Mouse (Mus musculus) mesoderm, embryonic 11.5 days (tissue): ENCODE results near the gene Carns1.

Source experiments
- DNase-seq: peaks from one replicate; pipeline ENCODE4 v3.0.0-alpha.2; 2012; ENCODE audit warnings: low read depth, low spot score

The Carns1 gene

DNA sequence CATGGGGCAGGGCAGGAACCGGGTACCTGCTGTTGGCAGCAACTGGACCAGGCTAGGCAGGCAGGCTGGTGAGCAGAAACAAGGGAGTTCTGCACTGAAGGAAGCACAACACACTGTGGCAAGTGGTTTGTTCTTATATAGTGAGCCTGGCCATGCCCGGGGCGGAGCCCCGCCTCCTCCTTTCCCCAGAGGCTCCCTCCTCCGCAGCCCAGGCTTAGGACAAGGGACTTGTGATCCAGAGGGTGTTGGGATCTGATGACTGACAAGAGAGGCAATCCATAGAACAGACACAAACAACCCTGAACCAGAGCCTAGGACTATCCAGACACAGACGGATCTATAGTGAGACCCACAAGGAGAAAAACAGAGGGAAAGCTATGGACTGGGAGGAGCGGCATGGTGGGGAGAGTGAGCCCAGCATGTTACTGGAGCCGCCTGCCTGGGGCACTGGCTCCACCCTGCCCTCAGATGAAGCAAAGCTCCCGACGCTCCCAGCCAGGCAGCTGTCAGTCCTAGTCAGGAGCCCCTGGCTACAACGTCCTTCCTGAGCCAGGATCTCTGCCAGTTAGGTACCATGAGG, at the start of gene Carns1:
TSS of gene Carns1 (minus strand) at position 112 of the 580 bp plus-strand sequence.
- DNase-seq, result peak; percentile 31

GRCm38 (mm10) chr19:4222165-4222564, 46.9 kb upstream of the Carns1 start:
- no peak for DNase-seq

- DNase-seq, result no peak
Observed at GRCm38 (mm10) chr19:4220957-4221743, 45.9 kb upstream of the Carns1 start.

DNA sequence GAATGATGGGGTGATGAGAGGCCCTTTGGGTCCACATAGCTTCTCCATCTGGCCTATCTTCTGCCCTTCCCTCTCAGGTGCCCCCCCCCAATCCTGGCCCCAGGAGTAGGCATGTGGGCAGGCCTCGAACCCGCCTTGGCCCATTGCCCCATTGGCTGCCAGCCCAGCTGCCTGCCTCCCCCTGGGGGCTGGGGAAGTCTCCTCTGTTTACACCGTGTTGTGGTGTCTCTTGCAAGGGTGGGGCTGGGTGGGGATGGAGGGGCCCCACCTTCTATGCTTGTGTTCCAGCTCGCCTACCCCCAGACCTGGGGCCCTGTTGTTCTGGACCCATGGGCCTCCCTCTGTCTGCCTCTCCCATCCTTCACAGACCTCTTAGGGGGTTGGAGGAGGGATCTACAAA, 45.1 kb upstream of the Carns1 start:
- no peak for DNase-seq

DNA sequence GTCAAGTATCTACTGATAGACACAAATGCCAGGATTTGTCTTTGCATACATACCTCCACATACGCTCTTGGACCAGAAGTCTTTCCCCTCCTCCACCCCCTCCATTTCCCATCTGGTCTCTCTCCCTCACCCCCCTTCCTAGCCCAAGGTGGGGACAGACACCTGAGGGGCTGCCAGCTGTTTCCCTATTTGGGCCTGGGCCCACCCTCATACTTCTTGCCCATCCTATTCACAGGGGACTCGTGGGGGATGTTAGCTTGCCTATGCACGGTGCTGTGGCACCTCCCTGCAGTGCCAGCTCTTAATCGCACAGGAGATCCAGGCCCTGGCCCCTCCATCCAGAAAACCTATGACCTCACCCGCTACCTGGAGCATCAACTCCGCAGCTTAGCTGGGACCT, 44.7 kb upstream of the Carns1 start:
- DNase-seq, result no peak

- DNase-seq, result no peak
Observed at GRCm38 (mm10) chr19:4218784-4219183, 43.5 kb upstream of the Carns1 start.

DNA sequence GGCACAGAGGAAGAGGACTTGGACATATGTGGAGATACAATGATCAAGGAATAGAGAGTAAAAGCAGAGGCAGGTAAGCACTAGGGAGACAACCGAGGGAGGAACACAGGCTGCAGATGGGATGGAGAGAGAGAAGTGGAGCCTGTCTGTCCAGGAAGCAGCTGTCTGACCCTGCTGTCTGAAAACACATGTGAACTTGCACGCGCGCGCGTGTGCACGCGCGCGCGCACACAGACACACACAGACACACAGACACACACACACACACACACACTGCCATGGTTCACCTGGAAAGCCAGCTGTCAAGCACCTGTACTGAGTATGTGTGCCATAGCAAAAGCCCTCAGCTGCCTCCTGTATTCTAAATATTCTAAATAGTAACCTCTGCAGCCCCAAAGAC, 43.0 kb upstream of the Carns1 start:
- DNase-seq, result no peak

DNA sequence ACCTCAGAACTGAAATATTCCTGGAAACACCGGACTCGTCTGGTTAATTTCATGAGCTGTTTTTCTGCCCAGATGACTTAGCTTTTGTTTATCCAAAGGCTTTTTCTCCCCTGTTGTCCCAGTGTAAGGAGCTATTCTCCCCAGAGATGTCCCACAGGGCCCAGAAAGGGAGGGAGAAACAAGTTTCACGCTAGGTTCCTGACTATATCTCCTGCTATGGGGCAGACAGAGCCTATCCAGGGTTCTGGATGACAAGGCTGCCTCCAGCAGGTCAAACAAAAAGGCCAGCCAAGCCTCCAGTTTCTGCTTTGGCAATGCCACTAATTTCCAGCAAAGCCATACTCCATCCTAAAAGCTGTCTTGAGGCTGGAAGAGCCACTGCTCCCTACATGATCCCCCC, 42.6 kb upstream of the Carns1 start:
- DNase-seq, result no peak

GRCm38 (mm10) chr19:4217140-4217539, 41.9 kb upstream of the Carns1 start:
- no peak for DNase-seq

DNA sequence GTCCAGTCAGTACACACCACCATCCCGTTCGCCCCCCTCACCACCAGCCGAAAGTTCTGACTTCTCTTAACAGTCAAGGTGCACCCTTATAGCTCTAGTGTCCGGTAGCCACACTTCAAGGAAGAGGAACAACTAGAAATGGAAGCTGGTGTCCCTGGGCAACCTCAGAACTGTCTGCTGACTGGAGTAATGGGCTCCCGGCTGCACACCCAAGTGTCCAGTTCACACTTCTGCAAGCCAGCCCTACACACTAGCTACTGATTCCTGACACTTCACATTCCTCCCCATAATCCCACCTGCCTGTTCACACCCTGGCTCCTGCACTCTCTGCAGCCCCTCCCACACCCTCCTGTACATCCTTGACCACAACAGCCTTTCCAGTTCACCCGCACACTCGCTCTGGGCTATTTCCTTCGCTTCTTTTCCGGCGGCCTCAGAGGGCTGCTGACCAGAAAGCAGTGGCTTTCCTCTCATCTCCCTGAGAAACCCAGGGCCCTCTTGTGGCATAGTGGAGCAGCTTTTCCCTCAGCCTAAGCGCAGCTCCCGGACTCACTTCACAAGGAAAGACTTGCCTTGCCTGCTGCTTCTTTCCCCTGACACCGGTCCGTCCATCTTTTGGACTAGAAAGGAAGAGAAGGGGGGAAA, 40.9 kb upstream of the Carns1 start:
- peak; percentile 57 for DNase-seq

DNA sequence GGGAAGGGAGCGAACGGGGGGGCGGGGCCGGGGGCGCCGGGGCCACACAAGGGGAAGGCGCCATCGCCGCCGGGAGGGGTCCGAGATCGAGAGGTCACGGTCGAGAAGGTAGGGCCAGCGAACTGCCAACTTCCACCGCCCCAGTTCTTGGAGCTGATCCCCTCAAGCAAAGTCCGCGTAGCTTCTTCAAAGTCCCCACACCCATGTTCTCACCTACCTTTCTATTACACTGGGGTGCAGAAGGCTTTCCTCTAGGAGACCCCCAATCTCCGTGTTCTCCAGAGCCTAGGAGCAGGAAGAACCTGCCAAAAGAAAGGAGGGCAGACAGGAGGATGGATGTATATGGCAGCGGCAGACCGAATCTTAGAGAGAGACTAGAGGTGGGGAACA, 40.2 kb upstream of the Carns1 start:
- no peak for DNase-seq

DNA sequence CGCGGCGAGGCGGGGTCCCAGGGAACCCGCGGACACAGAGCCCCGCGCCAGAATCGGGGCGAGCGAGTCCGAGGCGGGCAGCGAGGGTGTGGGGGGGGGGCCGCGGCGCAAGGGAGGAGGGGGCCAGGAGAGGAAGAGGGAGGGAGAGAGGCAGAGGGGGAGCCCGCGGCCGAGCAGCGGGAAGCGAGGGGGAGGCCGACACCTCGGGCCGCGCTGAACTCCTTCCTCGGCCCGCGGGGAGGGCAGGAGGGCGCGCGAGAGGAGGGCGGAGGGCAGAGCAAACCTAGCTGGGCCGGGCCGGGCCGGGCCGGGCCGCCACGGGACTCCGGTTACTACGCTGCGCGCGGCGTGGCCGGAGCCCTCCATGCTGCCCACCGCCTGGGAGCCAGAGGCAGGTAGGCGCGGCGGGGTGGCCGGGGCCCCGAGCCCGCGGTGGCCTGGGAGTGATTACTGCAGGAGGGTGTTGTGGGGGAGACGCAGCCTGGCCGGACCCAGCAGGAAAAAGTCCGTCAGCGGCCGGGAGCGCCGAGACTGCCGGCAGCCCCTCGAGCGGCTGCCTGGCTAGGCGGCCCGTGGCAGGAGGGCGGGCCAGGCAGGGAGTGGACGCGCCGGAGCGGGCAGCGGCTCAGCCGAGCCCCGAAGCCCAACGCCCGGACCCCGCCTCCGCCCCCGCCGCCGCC, 39.6 kb upstream of the Carns1 start:
- DNase-seq, result no peak

- DNase-seq, result no peak
Observed at GRCm38 (mm10) chr19:4214071-4214770, 38.9 kb upstream of the Carns1 start, which contains the start of the genes Clcf1 and AC109138.7. Clcf1 (plus strand) TSS chr19:4214238. AC109138.7 (plus strand) TSS chr19:4214357.

DNA sequence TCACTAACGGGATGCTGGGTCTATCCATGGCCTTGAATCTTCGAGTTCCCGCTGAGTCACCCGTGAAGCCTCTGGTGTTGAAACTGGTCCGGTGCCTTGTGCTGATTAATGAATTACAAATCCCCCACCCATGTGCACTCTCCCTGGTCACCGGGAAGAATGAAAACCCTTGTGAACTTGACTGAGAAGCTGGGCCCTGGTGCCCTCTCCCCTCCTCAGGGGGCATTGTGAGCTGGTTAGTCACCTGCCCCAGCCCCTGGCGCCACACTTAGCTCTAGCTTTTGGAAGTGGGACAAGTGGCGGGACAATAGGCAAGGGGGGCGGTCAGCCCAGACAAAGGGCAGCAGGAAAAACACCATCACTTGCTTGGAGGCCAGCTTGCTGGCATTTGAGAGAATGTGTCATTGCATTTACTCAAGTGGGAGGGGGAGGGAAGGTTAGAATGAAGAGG, 38.3 kb upstream of the Carns1 start:
- no peak for DNase-seq

- no peak for DNase-seq
Observed at GRCm38 (mm10) chr19:4211891-4212588, 36.8 kb upstream of the Carns1 start.

- DNase-seq, result no peak
Observed at GRCm38 (mm10) chr19:4208563-4208962, 33.3 kb upstream of the Carns1 start.

- peak; percentile 84 for DNase-seq
Observed at GRCm38 (mm10) chr19:4206971-4207370, 31.7 kb upstream of the Carns1 start.

- DNase-seq, result no peak
Observed at GRCm38 (mm10) chr19:4204889-4205288, 29.6 kb upstream of the Carns1 start.

DNA sequence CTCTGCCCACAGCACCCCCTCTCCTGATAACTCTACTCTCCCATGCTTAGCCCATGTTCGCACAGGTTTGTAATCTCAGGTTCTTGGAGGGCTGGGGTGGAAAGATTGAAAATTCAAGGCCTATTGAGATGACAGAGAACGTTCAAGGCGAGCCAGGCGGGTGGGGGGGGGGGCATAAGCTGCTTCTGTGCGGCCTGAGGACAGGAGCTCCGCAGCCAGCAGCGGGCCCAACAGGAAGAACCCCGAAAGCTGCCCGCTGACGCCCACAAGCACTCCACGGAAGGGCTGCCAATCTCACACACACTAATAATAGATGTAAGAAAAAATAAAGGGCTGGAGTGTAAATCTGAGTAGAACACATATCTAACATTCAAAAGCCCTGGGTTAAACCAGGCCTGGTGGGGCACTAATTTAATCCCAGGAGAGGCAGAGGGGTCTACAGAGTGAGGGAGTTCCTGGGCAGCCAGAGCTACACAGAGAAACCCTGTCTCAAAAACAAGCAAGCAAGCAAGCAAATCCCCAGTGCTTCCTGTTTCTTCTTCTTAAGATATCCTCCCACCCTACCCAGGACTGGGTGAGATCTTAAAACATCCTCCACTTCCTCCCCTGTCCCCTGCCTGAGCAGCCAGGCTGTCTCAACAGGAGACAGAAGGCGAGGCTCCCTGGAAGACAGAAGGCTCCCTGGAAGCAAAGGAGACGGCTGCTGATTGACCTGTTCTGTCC, 28.5 kb upstream of the Carns1 start:
- DNase-seq, result no peak

GRCm38 (mm10) chr19:4203148-4203547, 27.9 kb upstream of the Carns1 start:
- no peak for DNase-seq
